Mouse (Mus musculus) hindbrain, embryonic 11.5 days (tissue): Measurements from ENCODE around the gene Abhd4. TPM values are rescaled to one million over a fixed set of nuclear protein-coding genes. Genes with fewer than 3 reads are reported as not detected.

ENCODE experiments used
- ATAC-seq: fragments of 200-750 bp; cut with Nextera tagmentation; 2 replicates; pipeline ENCODE4 v1.8.0; 2017; ENCODE audit warnings: mild to moderate bottlenecking, moderate TSS enrichment, moderate library complexity; ENCODE audit not compliant: low FRiP score
- DNase-seq: peaks from one replicate; pipeline ENCODE4 v3.0.0-alpha.2; 2015; ENCODE audit warnings: low spot score
- H3K27ac ChIP-seq: fragments of 300-500 bp; sonication (generic); 2 replicates; pipeline ENCODE4 v1.5.1; 2014; ENCODE audit warnings: mild to moderate bottlenecking, low read depth, low read length
- H3K27me3 ChIP-seq: fragments of 300-500 bp; sonication (generic); 2 replicates; pipeline ENCODE4 v1.6.1; 2014; ENCODE audit warnings: mild to moderate bottlenecking, low read length, moderate library complexity, mixed read lengths; ENCODE audit not compliant: control insufficient read depth, insufficient read depth
- H3K36me3 ChIP-seq: fragments of 300-500 bp; sonication (generic); 2 replicates; pipeline ENCODE4 v1.6.1; 2014; ENCODE audit warnings: mild to moderate bottlenecking, low read length, moderate library complexity, mixed read lengths; ENCODE audit not compliant: control insufficient read depth, insufficient read depth
- H3K4me1 ChIP-seq: fragments of 300-500 bp; sonication (generic); replicated peaks from 2 replicates; pipeline ENCODE4 v1.6.1; 2014; ENCODE audit warnings: low read length, mixed read lengths; ENCODE audit not compliant: control insufficient read depth, insufficient read depth
- H3K4me2 ChIP-seq: fragments of 300-500 bp; sonication (generic); replicated peaks from 2 replicates; pipeline ENCODE4 v1.6.1; 2014; ENCODE audit warnings: mild to moderate bottlenecking, low read depth, low read length
- H3K4me3 ChIP-seq: fragments of 300-500 bp; sonication (generic); 2 replicates; pipeline ENCODE4 v1.5.1; 2014; ENCODE audit warnings: low read depth, low read length
- H3K9ac ChIP-seq: fragments of 300-500 bp; sonication (generic); 2 replicates; pipeline ENCODE4 v1.6.1; 2014; ENCODE audit warnings: low read depth, low read length
- H3K9me3 ChIP-seq: fragments of 300-500 bp; sonication (generic); 2 replicates; pipeline ENCODE4 v1.6.1; 2016; ENCODE audit warnings: low read length; ENCODE audit not compliant: control insufficient read depth
- WGBS: fragments of 180-500 bp; shearing (Covaris S2); extraction: QIAGEN DNeasy Blood & Tissue Kit; methylation state at CpG from one replicate; pipeline ENCODE4 v1.1.7; 2014; 5-methylcytosine and 5-hydroxymethylcytosine counted together
- polyA plus RNA-seq: library from polyadenylated mRNA; unstranded; fragments of >200 nt; fragmentation: Nextera tagmentation; extraction: Ambion mirVana; gene quantifications from 2 replicates; pipeline ENCODE4 v1.2.1, GENCODE M21; 2014

Gene Abhd4
- polyA plus RNA-seq, 1 experiment from 2014 or later: 44.0 TPM

DNA sequence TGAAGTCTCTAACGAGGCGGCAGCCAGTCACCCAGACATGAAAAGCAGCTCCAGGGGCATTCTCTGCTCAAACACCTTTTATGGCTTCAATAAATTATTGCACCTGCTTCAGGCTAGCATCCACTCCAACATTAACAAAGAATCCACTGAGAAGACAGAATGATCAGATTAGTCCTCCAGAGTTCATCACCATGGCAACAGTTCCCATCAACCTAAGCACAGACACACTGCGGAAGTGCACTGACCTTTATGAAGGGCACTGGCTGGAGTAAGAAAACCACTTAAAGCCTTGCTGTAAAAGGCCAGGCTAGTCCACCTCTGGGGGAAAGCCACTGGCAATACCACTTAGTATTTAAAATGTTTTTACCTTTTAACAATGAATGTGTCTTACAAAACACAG, 9.8 kb upstream of the Abhd4 start:
- Histone ChIP-seq H3K27ac (peak overlapping the region; percentile 31; the same call in 1 of the 2 replicates), H3K36me3 (peaks cover 14% of the 10 kb centered on the region), H3K4me1 (no peaks in the 10 kb centered on the region), H3K9me3 (no peaks in the 10 kb centered on the region), H3K4me3 (no peak overlapping the region), H3K4me2 (no peak overlapping the region), H3K27me3 (no peaks in the 10 kb centered on the region), H3K9ac (no peak overlapping the region)
- ATAC-seq: no peak
- no peak for DNase-seq
- 66% methylated on average over 3 of the region's 3 CpGs for WGBS

DNA sequence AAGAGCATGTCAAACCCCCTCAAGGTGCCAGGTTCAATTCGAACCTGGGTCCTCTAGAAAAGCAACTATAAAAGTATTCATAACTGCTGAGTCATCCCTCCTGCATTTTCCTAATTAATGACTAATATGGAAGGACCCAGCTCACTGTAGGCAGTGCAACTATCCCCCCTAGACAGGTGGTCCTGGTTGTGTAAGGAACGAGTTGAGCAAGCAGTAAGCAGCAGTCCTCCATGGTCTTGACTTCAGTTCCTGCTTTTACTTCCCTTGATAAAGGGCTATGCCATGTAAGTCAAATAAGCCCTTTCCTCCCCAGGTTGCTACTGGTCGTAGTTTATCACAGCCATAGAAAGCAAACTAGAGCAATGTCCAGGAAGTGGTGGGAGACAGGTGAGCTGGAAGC, 7.8 kb upstream of the Abhd4 start:
- H3K4me1 ChIP-seq: no peaks in the 10 kb centered on the region
- no peak overlapping the region for H3K4me3 ChIP-seq
- H3K36me3 ChIP-seq: peaks cover 14% of the 10 kb centered on the region
- no peaks in the 10 kb centered on the region for H3K27me3 ChIP-seq
- ATAC-seq (no peak), DNase-seq (no peak)
- no peak overlapping the region for H3K27ac ChIP-seq
- WGBS: 97% methylated on average over 3 of the region's 3 CpGs
- no peak overlapping the region for H3K4me2 ChIP-seq
- H3K9me3 ChIP-seq: no peaks in the 10 kb centered on the region
- no peak overlapping the region for H3K9ac ChIP-seq

GRCm38 (mm10) chr14:54249326-54249725, 4.7 kb upstream of the Abhd4 start:
- Histone ChIP-seq H3K36me3 (no peaks in the 10 kb centered on the region; the same call in 1 of the 2 replicates), H3K4me2 (no peak overlapping the region), H3K4me3 (no peak overlapping the region), H3K9ac (no peak overlapping the region), H3K9me3 (no peaks in the 10 kb centered on the region), H3K27me3 (no peaks in the 10 kb centered on the region), H3K27ac (no peak overlapping the region), H3K4me1 (no peaks in the 10 kb centered on the region)
- 67% methylated on average over 9 of the region's 9 CpGs for WGBS
- DNase-seq: no peak
- no peak for ATAC-seq

GRCm38 (mm10) chr14:54250122-54250521, 3.9 kb upstream of the Abhd4 start:
- Histone ChIP-seq H3K27me3 (no peaks in the 10 kb centered on the region), H3K9ac (no peak overlapping the region), H3K4me3 (no peak overlapping the region), H3K4me2 (no peak overlapping the region), H3K4me1 (no peaks in the 10 kb centered on the region), H3K9me3 (no peaks in the 10 kb centered on the region), H3K36me3 (no peaks in the 10 kb centered on the region; the same call in 1 of the 2 replicates), H3K27ac (no peak overlapping the region)
- ATAC-seq: no peak
- 87% methylated on average over 4 of the region's 4 CpGs for WGBS
- DNase-seq: no peak

DNA sequence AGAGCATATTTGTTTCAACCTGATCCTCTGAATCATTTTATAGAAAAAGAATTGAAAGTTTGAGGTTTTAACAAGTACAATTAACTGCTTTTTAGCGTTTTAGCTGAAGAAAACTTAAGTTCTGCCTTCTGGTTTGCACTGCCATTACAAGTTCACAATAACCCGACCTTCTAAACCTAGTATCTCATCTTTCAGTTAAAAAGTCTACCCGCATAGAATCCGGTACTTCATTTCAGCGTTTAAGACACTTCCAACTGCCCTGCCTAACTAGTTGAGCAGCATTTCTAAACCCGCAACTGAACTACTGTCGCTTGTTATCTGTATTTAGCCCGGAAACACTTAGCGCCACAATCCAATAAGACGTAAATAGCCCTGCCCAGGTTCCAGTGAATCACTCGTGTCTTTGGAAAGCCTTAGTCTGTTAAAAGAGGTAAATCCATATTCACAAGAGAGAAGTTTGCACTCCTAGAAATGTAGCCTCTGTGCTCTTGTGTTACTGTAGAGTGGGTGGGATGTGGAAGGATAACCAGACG, 748 bp downstream of the Abhd4 start:
- Histone ChIP-seq H3K9me3 (no peaks in the 10 kb centered on the region), H3K36me3 (no peaks in the 10 kb centered on the region), H3K27me3 (no peaks in the 10 kb centered on the region), H3K4me2 (peak overlapping the region; percentile 36; the same call in 1 of the 2 replicates), H3K4me1 (no peaks in the 10 kb centered on the region), H3K9ac (no peak overlapping the region), H3K4me3 (peak overlapping the region; percentile 73), H3K27ac (no peak overlapping the region)
- DNase-seq (no peak), ATAC-seq (no peak)
- 70% methylated on average over 12 of the region's 12 CpGs for WGBS

GRCm38 (mm10) chr14:54258131-54258670, 4.2 kb downstream of the Abhd4 start:
- Histone ChIP-seq H3K27ac (no peak overlapping the region), H3K9ac (no peak overlapping the region), H3K4me1 (no peaks in the 10 kb centered on the region), H3K27me3 (no peaks in the 10 kb centered on the region), H3K4me3 (no peak overlapping the region), H3K9me3 (no peaks in the 10 kb centered on the region), H3K36me3 (no peaks in the 10 kb centered on the region), H3K4me2 (no peak overlapping the region)
- DNase-seq (no peak), ATAC-seq (no peak)
- 76% methylated on average over 7 of the region's 7 CpGs for WGBS

DNA sequence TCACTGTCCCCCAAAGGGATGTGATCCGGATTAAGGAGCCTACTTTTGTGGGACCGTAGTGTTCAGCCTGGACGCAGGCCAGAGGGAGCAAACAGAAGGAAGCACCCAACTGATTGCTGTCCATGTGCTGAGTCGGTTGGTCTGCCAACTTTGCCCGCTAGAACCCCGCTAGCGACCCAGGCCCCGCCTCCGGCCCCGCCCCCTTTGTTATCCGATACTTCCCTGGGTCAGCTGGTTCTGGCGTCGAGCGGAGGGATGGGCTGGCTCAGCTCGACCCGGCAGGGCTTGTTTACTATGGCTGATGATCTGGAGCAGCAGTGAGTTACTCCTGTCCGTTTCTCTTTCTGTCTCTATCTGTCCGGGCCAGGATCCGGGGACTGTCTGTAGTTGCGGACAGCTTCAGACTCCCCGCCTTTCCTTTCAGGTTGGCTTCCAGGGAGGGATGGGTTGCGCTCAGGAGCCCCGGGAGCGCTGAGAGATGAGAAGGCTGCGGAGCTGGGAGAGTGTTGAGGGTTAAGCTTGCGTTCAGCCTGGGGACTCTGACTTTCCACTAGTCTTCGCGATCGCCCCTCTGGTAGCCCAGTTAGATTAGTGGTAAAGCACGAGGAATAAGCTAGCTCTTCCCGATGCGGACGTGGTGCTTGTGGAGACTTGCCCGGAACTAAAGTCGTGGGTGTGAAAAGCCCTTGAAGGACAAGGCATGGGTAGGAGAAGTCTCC, 5.2 kb downstream of the Abhd4 start:
- H3K4me1 ChIP-seq: no peaks in the 10 kb centered on the region
- H3K27me3 ChIP-seq: no peaks in the 10 kb centered on the region
- peak overlapping the region; percentile 63 for H3K4me2 ChIP-seq
- H3K9ac ChIP-seq: peak overlapping the region; percentile 48
- H3K9me3 ChIP-seq: no peaks in the 10 kb centered on the region
- DNase-seq: peak; percentile 93
- H3K4me3 ChIP-seq: peak overlapping the region; percentile 45
- peak; percentile 92 for ATAC-seq
- WGBS: under 1% methylated on average over 35 of the region's 35 CpGs
- H3K27ac ChIP-seq: no peak overlapping the region
- no peaks in the 10 kb centered on the region for H3K36me3 ChIP-seq

DNA sequence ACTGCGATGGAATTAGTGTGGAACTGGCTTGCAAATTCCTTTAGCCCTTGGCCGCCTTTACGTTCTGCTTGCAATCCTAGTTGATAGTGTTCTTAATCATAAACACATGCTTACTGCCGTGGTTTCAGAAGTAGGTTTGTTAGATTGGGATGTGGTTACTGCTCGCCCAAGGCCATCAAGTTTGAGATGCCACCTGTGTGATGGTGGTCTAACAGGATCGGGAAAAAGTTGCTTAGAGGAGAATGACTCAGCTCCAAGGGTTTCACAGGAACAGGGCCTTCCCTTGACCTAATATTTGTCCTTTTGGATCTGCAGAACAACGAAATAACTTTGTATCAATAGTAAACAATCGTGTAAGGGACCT, 5.7 kb downstream of the Abhd4 start:
- H3K9ac ChIP-seq: no peak overlapping the region
- no peaks in the 10 kb centered on the region for H3K36me3 ChIP-seq
- no peaks in the 10 kb centered on the region for H3K9me3 ChIP-seq
- DNase-seq: no peak
- H3K27me3 ChIP-seq: no peaks in the 10 kb centered on the region
- H3K4me1 ChIP-seq: no peaks in the 10 kb centered on the region
- WGBS: 24% methylated on average over 8 of the region's 8 CpGs
- no peak overlapping the region for H3K27ac ChIP-seq
- H3K4me3 ChIP-seq: peak overlapping the region; percentile 45
- peak overlapping the region; percentile 63 for H3K4me2 ChIP-seq
- ATAC-seq: no peak

DNA sequence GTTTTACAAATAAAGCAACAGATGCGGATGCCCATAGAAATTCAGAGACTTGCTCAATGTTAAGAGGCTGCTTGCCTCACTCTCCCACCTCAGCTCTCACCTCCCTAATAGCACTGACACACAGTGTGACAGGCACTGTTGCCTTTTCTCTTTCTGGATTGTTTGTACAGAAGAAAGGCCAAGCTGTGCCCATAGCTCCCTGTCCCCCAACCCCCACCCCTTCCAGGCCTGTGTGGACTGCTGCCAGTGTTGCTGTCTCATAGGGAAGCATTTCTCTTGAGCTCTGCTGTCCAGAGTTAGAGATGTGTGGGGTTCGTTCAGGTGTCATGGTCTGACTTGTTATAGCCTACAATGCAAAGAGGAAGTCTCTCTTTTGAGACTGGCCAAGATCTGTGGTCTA, 6.2 kb downstream of the Abhd4 start:
- no peak for ATAC-seq
- WGBS: 76% methylated on average over 2 of the region's 2 CpGs

More for the DNA sequence above, 6.2 kb downstream of the Abhd4 start:
- no peaks in the 10 kb centered on the region for H3K9me3 ChIP-seq
- H3K4me1 ChIP-seq: no peaks in the 10 kb centered on the region
- H3K27me3 ChIP-seq: no peaks in the 10 kb centered on the region
- H3K4me2 ChIP-seq: no peak overlapping the region
- no peak overlapping the region for H3K9ac ChIP-seq
- no peak for DNase-seq
- no peak overlapping the region for H3K4me3 ChIP-seq
- no peak overlapping the region for H3K27ac ChIP-seq
- H3K36me3 ChIP-seq: no peaks in the 10 kb centered on the region
